Mouse (Mus musculus) embryo, embryonic 10 days (tissue): ENCODE data around the gene Defb43.

Experiments used
- DNase-seq: peaks from one replicate; pipeline ENCODE4 v3.0.0-alpha.2; 2015; ENCODE audit warnings: low spot score

Gene Defb43

GRCm38 (mm10) chr14:63066630-63067310 lies 55.2 kb downstream of the Defb43 start:
- DNase-seq, result peak; percentile 78
